Mouse (Mus musculus) adrenal gland (tissue): ENCODE measurements around the gene Slc25a11.

Experiments
- intact Hi-C: fragments of 180-260 bp; cut with DNase I; formaldehyde crosslinking; loops from one replicate; pipeline ENCODE4 v1.15.1; 2025

The Slc25a11 gene

GRCm38 (mm10) chr11:70652884-70653344, 5.6 kb upstream of the Slc25a11 start:
- intact Hi-C loops, result no loop called here

- intact Hi-C loops, result no loop called here
Measured at GRCm38 (mm10) chr11:70652029-70652883, 5.0 kb upstream of the Slc25a11 start.

GRCm38 (mm10) chr11:70651391-70651790, 4.1 kb upstream of the Slc25a11 start:
- intact Hi-C loops, result no loop called here

GRCm38 (mm10) chr11:70650322-70651175, 3.3 kb upstream of the Slc25a11 start:
- intact Hi-C loops, result no loop called here

- intact Hi-C loops, result no loop called here
Measured at GRCm38 (mm10) chr11:70649185-70649734, 2.0 kb upstream of the Slc25a11 start.

DNA sequence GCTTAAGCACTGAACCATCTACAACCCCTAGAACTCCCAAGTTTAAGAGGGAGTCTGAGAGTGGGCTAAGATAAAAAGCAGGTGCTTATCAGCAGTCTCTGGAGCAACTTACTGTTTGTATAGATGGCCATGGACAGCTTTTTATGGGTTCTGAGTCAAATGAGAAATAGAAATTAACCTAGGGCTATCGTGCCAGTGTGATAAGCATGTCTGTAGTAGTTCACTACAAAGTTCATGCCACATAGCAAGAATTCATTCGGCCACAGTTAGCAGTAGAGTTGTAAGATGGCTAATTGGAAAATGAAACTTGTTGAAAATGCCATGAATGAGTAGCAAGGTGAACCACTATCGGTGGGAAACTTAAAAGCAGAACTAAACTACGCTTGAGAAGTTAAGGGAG, 1.2 kb upstream of the Slc25a11 start:
- intact Hi-C loops, result no loop called here

DNA sequence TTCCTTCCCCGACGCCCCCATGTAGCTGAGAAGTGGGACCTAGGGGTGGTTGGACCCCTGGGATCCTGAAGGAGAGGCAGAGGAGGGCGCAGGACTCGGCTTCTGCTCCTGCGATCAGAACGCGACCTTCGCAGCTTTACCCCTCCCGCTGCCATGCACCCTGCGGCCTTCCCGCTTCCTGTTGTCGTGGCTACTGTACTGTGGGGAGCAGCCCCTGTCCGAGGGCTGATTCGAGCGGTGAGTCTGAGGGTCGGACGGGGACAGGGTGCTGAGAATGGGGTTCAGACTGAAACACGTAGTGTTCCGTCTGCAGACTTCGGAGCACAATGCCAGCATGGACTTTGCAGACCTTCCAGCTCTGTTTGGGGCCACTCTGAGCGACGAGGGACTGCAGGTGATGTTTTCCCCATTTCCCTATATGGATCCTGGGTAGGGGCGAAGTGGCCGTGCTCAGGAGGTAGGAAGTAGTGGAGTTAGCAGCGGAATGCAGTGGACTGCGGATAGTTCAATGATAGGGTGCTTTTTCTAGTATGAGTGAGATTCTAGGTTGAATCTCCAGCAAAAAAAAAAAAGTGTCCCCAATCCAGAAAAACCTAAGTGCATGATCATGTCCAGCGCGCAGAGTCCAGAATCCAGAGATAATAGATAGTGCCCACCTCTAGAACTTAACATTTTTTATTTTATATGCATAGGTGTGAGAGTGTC, 589 bp upstream of the Slc25a11 start:
- intact Hi-C loops, result no loop called here

GRCm38 (mm10) chr11:70646259-70646555, 1.1 kb downstream of the Slc25a11 start:
- intact Hi-C loops, result no loop called here

- intact Hi-C loops, result no loop called here
Measured at GRCm38 (mm10) chr11:70645461-70646258, 1.6 kb downstream of the Slc25a11 start.

DNA sequence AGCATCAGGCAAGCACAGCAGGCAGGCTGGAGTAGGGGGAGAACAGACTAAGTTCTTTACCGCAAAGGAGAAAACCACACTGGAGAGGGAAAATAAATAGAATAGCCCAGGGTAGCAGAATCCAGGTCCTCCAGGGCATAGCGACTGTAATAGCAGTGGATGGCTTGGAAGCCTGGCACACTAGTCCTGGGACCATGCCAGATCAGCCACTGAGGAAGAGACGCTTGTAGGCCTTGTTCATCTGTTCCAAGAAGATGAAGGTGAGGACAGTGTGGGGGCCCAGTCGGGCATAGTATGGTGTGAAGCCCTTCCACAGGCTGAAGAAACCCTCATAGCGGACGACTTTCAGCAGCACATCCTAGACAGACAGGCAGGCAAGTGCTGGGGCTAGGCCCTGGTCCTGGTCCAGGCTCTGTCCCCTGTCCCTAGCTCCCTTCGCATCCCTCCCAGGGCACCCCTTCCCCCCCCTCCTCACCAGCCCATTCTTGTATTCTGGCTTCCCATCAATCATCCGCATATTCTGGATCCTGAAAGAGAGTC, 2.6 kb downstream of the Slc25a11 start:
- intact Hi-C loops, result no loop called here

GRCm38 (mm10) chr11:70643051-70643450, 4.2 kb downstream of the Slc25a11 start:
- intact Hi-C loops, result no loop called here

DNA sequence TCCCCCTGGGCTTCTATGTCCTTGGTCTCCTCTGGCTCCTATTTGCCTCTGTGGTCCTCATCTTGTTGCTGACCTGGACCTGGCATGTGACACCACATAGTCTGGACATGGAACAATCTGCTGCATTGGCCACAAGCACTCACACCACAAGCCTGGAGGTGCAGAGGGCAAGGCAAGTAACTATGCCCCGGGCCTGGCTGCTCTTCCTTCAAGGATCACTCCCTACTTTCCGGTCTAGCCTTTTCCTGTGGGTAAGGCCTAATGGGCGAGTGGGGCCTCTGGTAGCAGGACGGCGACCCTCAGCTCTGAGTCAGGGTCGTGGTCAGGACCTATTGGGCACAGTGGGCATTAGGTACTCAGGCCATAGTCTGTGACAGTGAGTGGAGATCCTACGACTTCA, 6.0 kb downstream of the Slc25a11 start:
- intact Hi-C loops, result no loop called here

DNA sequence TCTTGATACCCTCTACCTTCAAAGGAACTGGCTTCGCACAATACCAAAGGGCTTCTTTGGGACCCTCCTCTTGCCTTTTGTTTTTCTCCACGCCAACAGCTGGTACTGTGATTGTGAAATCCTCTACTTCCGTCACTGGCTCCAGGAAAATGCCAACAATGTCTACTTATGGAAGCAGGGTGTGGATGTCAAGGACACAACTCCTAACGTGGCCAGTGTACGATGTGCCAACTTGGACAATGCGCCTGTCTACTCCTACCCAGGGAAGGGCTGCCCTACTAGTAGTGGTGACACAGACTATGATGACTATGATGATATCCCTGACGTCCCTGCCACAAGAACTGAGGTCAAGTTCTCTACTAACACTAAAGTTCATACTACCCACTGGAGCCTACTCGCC, 7.3 kb downstream of the Slc25a11 start:
- intact Hi-C loops, result no loop called here

DNA sequence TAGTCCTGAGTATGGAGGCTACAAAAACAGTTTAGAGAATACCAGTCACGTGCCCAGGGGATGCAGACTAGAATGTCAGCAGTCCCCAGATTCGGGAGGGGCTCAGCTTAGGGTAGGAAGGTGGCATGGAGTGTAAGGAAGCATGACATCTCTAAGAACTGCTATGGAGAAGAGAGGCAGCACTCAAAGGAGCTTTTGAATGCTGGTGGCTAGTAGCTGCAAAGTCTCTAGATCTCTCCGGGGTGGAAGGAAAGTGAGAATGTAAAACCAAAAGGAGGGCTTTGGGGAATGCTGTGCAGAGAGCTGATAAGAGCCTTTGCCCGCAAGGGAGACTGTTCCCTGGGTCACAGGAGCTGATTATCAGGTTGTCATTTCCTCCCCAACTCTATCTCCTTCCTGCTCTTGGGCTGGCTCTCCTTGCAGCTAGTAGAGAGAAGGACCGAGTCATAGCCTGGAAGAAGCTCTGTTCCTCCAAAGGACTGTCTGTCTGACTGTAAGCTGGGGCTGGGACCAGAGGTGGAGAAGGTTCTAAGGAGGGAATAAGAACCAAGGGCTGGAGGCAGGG, 8.5 kb downstream of the Slc25a11 start, which contains the start of gene Gp1ba:
Gene Gp1ba, plus strand, starts transcription at position 409 of the 565 bp plus-strand sequence.
- intact Hi-C loops, result no loop called here

DNA sequence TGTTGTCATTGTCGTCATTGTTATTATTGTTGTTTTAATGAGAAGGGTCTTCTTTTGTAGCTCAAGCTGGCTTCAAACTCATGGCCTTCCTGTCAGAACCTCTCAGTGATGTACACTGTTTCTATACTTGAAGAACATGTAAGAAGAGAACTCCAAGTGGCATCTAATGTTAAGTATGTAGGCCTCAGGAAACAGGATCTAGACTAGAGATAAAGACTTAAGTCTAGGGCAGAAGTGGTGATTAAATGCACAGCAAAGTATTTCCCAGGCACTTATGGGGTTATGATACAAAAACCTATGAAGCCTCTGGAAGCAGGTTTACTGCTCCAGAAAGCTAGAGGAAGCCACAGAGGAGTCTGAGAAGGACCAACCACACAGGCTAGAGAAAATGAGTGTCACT, 9.0 kb downstream of the Slc25a11 start:
- intact Hi-C loops, result no loop called here

- intact Hi-C loops, result no loop called here
Measured at GRCm38 (mm10) chr11:70637764-70638163, 9.5 kb downstream of the Slc25a11 start.

DNA sequence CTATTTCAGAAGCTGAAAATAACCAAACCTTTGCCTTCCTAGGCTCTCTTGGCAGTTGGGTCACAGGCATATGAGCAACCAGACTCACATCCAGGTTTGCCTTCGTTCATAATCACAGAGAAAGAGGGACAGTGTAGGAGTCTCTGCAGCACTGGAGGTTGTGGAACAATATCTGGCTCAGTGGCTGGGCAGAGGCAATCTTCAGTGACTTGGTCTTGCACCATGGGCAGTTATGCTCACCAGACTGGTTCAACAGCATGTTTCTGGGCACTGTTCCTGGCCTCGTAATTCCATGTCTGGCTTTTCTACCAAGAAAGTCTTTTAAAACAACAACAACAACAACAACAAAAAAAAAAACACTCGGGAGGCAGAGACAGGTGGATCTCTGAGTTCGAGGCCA, 11.7 kb downstream of the Slc25a11 start:
- intact Hi-C loops, result no loop called here

- intact Hi-C loops, result no loop called here
Measured at GRCm38 (mm10) chr11:70630129-70630528, 17.1 kb downstream of the Slc25a11 start.

DNA sequence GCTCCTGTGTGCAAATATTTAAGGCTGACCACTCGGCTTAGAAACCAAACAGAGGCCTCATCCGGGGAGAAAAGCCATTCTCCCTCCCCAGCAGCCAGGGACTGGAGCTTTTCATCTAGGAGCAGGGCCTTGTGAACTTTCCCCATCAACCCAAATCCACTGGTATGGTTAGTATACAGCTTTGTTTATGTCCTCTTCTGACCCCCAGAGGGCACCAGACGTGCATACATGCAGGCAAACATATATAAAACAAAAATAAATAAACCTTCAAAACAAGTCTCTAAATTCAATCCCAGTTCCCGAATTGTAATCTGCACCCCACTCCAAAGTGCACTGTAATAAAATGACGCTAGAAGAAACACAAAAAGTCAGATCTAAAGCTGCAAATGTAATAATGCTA, 17.7 kb downstream of the Slc25a11 start:
- intact Hi-C loops, result loop anchor here (5.0 kb wide), 1 partner anchor 123 kb away; no protein-coding TSS in a partner anchor

DNA sequence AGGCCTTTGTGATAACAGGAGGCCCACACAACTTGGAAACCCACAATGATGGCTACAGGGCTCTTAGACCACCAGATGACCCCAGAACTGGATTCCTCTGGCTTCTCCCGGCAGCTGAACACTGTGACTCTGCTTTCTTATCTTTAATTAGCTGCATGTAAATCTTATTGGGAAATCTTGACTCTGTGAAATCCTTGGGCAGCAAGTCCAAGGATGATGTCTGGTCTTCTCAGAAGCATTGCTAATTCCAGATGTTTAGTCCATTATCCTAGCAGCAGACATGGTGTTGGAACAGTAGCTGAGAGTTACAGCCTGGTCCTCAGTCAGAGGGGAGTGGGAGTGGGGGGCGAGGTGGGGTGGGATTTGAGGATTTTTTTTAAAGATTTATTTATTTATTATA, 18.8 kb downstream of the Slc25a11 start:
- intact Hi-C loops, result loop anchor here (5.0 kb wide), 1 partner anchor 124 kb away; no protein-coding TSS in a partner anchor
